ENCODE assay signal across 8 mouse cellular contexts in the genomic region with DNA sequence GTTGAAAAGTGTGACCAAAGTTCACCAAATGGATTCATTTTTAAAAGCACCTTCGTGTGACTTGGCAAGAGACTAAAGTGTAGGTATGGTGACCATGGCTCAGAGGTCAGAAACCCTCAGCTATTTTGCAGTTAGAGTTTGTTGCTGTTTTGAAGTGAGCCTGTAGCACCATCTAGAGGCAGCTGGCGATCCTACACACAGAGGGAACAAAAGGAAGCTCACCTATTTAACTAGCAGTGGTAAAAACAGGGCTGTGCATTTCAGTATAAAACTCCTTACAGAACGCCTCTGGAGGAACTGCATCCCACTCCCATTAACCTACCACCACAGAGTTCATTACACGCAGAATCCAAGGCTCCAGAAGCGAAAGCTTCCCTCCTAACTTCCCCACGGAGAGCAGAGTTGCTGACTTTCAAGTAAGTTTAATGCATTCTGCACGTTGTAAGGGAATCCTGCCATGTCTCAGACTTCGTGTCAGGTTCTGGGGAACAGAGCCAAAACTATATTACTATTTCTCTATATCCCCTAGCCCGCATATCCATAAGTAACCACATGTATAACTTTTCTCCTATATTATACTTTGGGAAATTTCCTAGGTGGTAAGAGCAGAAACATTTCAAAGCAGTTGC.
DNase-seq lines count a peak whose midpoint lies in the region; ATAC-seq and TF ChIP-seq lines count a peak whose summit lies in the region.

No protein-coding gene starts in this region.

- H3K9me3 ChIP-seq in forebrain, embryonic 11.5 days (ENCODE audit: control insufficient read depth, low read length) = no peaks in the 10 kb centered on the region
- no peaks in the 10 kb centered on the region for H3K9me3 ChIP-seq in hindbrain, embryonic 14.5 days (ENCODE audit: control insufficient read depth, low read length)
- no peaks in the 10 kb centered on the region for H3K9me3 ChIP-seq in stomach, embryonic 16.5 days (replicated peaks; ENCODE audit: control insufficient read depth, low read length)

- peak; percentile 61 for TF ChIP-seq CTCF in Patski (IDR thresholded peaks at IDR 0.05)

- no peaks in the 10 kb centered on the region for H3K4me1 ChIP-seq in forebrain, embryonic 11.5 days (replicated peaks; ENCODE audit: control insufficient read depth, insufficient read depth, low read length)
- no peaks in the 10 kb centered on the region for H3K4me1 ChIP-seq in hindbrain, embryonic 14.5 days (replicated peaks; ENCODE audit: control insufficient read depth, insufficient read depth, low read length)
- H3K4me1 ChIP-seq in stomach, embryonic 16.5 days (ENCODE audit: control insufficient read depth, insufficient read depth, low read length) = no peaks in the 10 kb centered on the region

- H3K27ac ChIP-seq in forebrain, embryonic 11.5 days (ENCODE audit: low read depth, low read length) = no peak overlapping the region
- H3K27ac ChIP-seq in hindbrain, embryonic 14.5 days = no peak overlapping the region; the same call in 1 of the 2 replicates
- H3K27ac ChIP-seq in stomach, embryonic 16.5 days (ENCODE audit: low read length) = no peak overlapping the region

- peak overlapping the region; percentile 31; the same call in 1 of the 2 replicates for H3K4me2 ChIP-seq in forebrain, embryonic 11.5 days (ENCODE audit: low read depth, low read length, severe bottlenecking)
- H3K4me2 ChIP-seq in hindbrain, embryonic 14.5 days (replicated peaks) = peak overlapping the region; percentile 44
- peak overlapping the region; percentile 46 for H3K4me2 ChIP-seq in stomach, embryonic 16.5 days (ENCODE audit: low read depth, low read length)

- POLR2A ChIA-PET in Patski (lab: Charles Lee) = no interaction called here

- in situ Hi-C loops in Patski (cut with MboI; ENCODE audit: low pct_unique_long_range_greater_than_20kb) = no loop called here

- H3K36me3 ChIP-seq in forebrain, embryonic 11.5 days (ENCODE audit: control insufficient read depth, insufficient read depth, low read length) = no peaks in the 10 kb centered on the region
- no peaks in the 10 kb centered on the region for H3K36me3 ChIP-seq in hindbrain, embryonic 14.5 days (replicated peaks; ENCODE audit: control insufficient read depth, insufficient read depth)
- H3K36me3 ChIP-seq in stomach, embryonic 16.5 days (ENCODE audit: control insufficient read depth, insufficient read depth, low read length) = no peaks in the 10 kb centered on the region

- H3K27me3 ChIP-seq in Patski = no peaks in the 10 kb centered on the region
- H3K27me3 ChIP-seq in forebrain, embryonic 11.5 days (ENCODE audit: control insufficient read depth, insufficient read depth, low read length) = no peaks in the 10 kb centered on the region
- H3K27me3 ChIP-seq in hindbrain, embryonic 14.5 days (ENCODE audit: control insufficient read depth, insufficient read depth, low read length) = no peaks in the 10 kb centered on the region
- no peaks in the 10 kb centered on the region for H3K27me3 ChIP-seq in stomach, embryonic 16.5 days (ENCODE audit: control insufficient read depth, insufficient read depth, low read length)

- 30% methylated on average over 9 of the region's 9 CpGs for WGBS in forebrain, embryonic 11.5 days
- 22% methylated on average over 9 of the region's 9 CpGs for WGBS in hindbrain, embryonic 14.5 days
- 21% methylated on average over 9 of the region's 9 CpGs for WGBS in stomach, embryonic 16.5 days

- no peak overlapping the region for H3K4me3 ChIP-seq in forebrain, embryonic 11.5 days (ENCODE audit: low read depth, low read length)
- H3K4me3 ChIP-seq in hindbrain, embryonic 14.5 days (replicated peaks; ENCODE audit: low read length) = no peak overlapping the region
- peak overlapping the region; percentile 28; the same call in 1 of the 2 replicates for H3K4me3 ChIP-seq in stomach, embryonic 16.5 days (replicated peaks; ENCODE audit: low read length)

- DNase-seq in Patski (ENCODE audit: low read depth, low spot score) = no peak
- peak; percentile 19 for DNase-seq in c-Kit-positive CD71-negative TER-119-negative erythroid progenitor cells, embryonic 14.5 days (ENCODE audit: low read depth)
- peak; percentile 69 for DNase-seq in forebrain, embryonic 11.5 days (ENCODE audit: low spot score)
- peak; percentile 81 for DNase-seq in hindbrain, embryonic 14.5 days (ENCODE audit: low spot score)
- peak; percentile 74 to 79 for DNase-seq in layer of hippocampus, postnatal 10 days (ENCODE audit: low spot score in 2 of 2)
- DNase-seq in mesoderm, embryonic 11.5 days (ENCODE audit: low read depth, low spot score) = peak; percentile 73
- DNase-seq in B cell, adult 2 months = no peak

- peak; percentile 69 for ATAC-seq in Patski
- ATAC-seq in forebrain, embryonic 11.5 days (replicated peaks; ENCODE audit: low FRiP score) = peak; percentile 74
- ATAC-seq in hindbrain, embryonic 14.5 days (ENCODE audit: low FRiP score) = peak; percentile 62; the same call in 1 of the 2 replicates
- no peak for ATAC-seq in stomach, embryonic 16.5 days (ENCODE audit: insufficient read depth, low FRiP score)

- CTCF ChIA-PET in Patski (lab: Charles Lee) = interaction anchor here (1.0 to 1.3 kb wide), 3 partner anchors 10 to 14 kb away, joined by 3 to 7 read pairs (median 3); no protein-coding TSS in a partner anchor

- no peak overlapping the region for H3K9ac ChIP-seq in forebrain, embryonic 11.5 days (ENCODE audit: low read length)
- peak overlapping the region; percentile 46 for H3K9ac ChIP-seq in hindbrain, embryonic 14.5 days
- H3K9ac ChIP-seq in stomach, embryonic 16.5 days (ENCODE audit: low read length) = no peak overlapping the region; the same call in 1 of the 2 replicates

Comparison
In these comparisons a context has a peak if more than half of its experiments do, and no peak if none do; other contexts are left out.
1. DNase-seq: peak in c-Kit-positive CD71-negative TER-119-negative erythroid progenitor cells, embryonic 14.5 days (single experiment), forebrain, embryonic 11.5 days (single experiment), hindbrain, embryonic 14.5 days (single experiment), layer of hippocampus, postnatal 10 days (2 of 2) and mesoderm, embryonic 11.5 days (single experiment); none in Patski (single experiment) and B cell, adult 2 months (0 of 2).
2. Peak in every context shown above with its lines, with median percentiles within 50 percentile points of each other: H3K4me2 ChIP-seq.